Mouse (Mus musculus) thymus, postnatal 36 days (tissue): Measurements from ENCODE around the gene Kcnq4.

Experiments used
- DNase-seq, 2 experiments: peaks; one replicate each; pipeline ENCODE4 v3.0.0; 2022; ENCODE audit warnings: mixed read lengths in 2 of 2

The Kcnq4 gene

DNA sequence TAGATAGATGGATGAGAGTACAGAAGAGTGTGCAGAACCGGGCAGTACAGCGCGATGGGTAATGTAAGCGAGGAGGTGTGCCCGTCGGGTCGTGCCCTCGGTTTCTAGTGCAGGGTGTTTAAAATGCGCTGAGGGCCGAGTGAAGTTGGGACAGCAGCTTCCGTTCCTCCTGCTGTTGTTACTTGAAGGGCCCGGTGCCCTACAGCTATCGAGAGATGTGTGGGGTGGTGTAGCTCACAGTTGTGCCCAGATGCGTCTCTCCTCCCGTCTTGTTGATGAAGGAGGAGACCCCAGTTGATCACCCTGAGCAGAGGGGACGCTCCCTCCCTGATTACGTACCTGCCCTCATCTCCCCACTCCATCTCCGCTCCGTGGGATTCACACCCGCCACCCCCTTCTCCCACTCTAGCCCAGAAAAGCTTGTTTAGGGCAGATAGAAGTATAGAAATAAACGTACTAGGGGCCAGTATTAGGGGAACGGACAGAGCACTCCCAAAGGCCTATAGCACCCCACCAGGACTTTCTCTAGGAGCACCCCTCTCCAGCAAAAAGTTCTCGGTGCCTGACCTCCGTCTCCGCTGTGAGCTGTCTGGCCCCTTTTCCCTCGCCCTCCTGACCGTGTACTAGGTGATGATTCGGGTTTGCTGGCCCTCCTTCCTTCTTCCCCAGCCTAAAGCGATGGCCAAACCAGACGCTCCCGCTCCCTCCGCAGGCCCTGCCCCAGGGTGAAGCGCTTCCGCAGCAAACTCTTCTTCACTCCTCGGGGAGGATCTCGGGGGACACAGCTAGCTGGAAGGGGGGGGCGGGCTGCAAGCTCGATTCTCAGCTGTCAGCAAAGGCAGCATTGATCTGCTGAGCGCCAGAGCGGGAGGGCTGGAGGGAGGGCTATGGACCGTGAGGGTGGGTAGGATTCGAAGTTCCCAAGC is at the start of gene Kcnq4:
Kcnq4 (minus strand) TSS at position 672 of the 926 bp plus-strand sequence.
- no peak for DNase-seq

DNA sequence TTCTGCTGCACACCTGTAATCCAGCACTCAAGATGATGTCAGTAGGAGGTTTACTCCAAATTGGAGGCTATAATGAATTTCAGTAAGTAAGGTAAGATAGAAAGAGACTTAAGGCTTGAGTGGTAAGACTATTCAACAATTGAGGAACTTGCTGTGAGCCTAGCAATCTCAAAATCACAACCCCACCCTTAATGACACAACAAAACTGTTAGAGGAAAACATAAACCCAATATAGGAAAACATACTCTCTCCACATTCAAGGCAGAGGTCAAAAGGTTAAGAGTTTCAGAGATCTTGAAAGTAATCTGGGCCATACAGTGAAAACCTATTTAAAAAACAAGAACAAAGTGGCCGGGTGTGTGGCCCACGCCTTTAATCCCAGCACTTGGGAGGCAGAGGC is 48.3 kb upstream of the Kcnq4 start:
- no peak for DNase-seq

DNA sequence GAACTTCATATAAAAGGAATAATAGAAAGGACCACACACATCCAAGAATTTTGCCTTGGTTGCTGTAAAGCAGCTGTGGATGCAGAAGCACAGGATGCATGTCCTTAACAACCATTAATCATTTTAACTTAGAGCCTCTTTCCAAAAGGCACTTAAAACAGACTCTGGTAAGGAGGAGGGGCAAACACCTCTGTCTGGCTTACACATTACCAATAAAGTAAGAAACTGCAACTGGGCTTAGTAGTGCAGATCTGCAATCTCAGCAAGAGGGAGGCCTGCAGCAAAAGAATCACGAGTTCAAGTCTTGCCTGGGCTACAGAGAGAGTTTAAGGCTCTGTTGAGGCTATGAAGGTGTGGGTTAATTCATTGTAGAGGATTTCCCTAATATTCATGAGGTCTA is 47.2 kb upstream of the Kcnq4 start:
- no peak for DNase-seq

DNA sequence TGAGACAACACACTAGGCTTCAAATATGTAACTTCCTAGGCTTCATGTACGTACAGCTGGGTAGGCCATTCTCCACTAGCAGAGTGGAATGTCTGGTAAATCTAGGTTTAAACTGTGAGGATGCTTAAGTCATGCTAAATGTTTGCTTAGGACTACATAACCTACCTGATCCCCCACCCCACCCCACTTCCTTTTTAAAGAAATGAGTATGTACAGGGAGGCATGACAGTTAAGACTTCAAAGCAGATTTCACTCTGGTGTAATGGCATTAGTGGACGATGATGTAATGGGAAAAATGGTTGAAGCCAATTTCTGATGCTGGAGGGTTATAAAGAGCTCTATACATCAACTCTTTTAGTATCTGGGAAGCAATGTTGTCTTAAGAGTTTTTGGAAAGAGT is 44.5 kb upstream of the Kcnq4 start:
- DNase-seq: no peak

GRCm38 (mm10) chr4:120790027-120790426 is 41.6 kb upstream of the Kcnq4 start:
- no peak for DNase-seq

DNA sequence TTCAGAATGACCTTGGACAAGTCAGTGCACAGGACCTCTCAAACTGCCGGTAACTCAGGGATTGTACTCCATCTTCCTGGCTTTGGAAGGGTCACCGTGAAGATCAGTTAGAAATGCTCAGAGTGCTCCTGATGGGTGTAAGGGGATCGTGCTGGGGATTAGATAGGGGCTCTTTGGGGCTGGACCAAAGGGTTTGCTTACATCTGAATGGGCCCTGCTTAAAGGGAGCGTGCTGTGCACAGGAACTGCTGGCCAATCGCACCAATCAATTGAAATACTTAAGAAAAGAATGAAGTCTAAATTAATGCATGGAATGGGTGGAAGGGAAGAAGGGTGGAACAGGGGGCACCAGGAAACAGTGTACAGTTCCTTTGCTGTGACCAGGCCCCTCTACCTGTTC is 7.4 kb upstream of the Kcnq4 start:
- no peak for DNase-seq

DNA sequence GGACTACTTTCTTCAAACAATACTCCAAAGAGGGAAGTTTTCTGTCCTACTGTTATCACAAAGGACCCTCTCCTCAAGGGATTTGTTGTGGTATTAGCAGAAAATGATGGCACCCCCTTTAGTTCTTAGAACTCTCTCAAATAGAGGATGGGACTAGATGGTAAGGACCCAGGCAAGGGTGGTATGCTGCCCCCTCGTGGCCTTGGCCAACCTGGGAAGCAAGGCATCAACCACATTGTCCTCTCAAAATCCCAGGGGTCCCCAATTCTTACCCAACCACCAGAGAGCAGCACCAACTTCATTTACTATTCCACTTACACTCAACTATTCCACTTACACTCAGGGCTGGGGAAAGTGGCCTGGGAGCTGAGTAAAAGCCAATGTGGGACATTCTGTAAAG is 6.9 kb upstream of the Kcnq4 start:
- peak; percentile 70 to 75 for DNase-seq

DNA sequence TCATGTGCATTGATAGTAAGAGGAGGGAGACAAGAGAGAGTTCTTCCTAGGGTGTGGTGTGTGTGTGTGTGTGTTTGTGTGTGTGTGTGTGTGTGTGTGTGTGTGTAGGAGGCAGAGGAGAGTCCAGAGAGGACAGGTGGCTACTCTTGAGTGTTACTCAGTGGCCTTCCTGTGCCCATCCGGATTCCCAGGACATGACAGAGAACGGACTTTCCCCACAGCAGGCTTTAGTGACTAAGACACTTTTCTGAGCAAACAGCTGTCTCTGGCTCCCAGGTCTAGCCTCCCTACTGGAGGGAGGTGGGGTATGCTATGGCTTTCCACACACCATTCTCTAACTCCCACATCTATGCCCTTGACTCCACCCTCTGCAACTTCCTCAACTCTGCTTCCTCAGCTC is 1.2 kb upstream of the Kcnq4 start:
- DNase-seq: no peak

GRCm38 (mm10) chr4:120747243-120747792 is 1.1 kb downstream of the Kcnq4 start:
- DNase-seq: no peak

DNA sequence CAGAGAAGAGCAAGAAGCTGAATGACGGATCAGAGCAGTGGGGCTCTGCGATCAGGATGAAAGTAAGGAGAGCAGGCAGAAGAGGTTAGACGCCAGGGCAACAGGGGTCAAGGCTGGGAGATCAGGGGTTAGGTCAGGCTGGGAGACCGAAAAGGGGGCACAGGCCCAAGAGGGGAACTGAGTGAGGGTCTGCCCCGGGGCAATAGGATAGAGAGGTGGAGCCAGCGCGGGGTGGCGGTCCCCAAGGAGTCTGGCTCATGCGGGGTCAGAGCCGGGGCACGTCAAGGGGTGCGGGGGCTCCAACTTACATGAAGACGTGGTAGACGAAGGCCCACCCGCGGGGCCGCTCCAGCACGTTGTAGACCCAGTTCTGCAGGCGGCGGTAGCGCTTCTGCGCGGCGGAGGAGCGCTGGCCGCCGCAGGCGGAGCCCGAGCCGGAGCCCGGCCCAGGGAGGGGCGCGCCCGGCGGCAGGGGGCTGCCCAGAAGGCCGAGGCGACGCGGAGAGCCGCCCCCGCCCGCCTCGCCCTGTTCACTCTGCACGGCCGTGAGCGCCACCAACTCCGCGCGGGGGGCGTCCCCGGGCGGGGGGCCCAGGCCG is 1.8 kb downstream of the Kcnq4 start:
- no peak for DNase-seq

- no peak for DNase-seq
Measured at GRCm38 (mm10) chr4:120745731-120746551, 2.5 kb downstream of the Kcnq4 start.

GRCm38 (mm10) chr4:120743636-120744035 is 4.8 kb downstream of the Kcnq4 start:
- DNase-seq: no peak

- DNase-seq: no peak
Measured at GRCm38 (mm10) chr4:120741303-120741702, 7.1 kb downstream of the Kcnq4 start.

DNA sequence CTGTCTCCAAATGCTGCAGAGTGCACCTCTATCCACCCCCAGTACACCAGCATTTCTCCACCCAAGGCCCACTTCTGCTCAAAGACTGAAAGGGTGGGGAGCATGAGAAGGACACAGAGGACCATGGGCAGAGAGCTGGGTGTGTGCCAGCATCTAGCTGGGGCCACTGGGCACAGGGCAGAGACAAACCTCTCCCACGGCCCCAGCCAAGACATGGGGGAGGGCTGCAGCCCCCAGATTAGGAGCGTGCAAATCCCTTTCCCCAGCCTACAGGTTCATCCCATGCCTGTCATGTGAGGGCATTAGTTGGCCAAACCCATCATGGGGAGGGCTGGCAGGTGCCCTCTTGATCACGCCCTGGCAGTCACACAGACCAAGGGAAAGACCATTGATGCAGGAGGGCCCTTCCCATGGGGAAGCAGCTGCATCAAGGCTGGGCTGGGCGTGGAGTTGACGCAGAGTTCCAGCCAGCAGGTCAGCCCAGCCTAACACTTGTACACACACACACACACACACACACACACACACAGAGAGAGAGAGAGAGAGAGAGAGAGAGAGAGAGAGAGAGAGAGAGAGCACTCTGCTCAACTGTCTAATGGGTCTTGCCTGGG is 14.3 kb downstream of the Kcnq4 start:
- no peak for DNase-seq

- DNase-seq: no peak
Measured at GRCm38 (mm10) chr4:120732737-120733136, 15.7 kb downstream of the Kcnq4 start.

DNA sequence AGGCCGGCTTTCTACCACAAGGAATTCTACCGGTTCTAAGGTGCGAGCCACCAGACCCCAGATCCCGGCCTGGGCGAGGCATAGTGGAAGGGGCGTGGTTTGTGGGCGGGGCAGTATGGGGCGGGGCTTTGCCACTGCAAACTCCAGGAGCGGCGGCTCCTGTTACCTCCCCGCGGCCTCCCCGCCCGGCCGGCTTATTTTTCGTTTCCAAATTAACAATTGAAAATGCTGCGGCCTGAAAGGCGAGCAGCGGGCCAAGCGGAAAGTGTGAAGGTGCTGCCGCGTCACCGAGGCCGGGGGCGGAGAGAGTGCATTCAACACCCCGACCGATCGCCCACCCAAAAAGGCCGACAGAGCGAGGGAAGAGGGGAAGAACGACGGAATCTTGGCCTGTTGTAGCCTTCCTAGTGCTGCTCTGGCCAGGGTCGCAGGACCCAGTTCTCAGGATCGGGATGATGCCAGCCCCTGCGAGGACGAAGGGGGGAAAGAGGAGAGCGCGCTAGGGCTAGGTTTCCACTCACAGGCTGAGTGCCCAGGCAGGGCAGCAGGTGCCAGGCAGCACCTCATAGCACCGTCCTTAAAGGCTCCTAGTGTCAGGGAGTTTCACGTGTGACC is 17.3 kb downstream of the Kcnq4 start:
- DNase-seq: peak; percentile 64 to 70

DNA sequence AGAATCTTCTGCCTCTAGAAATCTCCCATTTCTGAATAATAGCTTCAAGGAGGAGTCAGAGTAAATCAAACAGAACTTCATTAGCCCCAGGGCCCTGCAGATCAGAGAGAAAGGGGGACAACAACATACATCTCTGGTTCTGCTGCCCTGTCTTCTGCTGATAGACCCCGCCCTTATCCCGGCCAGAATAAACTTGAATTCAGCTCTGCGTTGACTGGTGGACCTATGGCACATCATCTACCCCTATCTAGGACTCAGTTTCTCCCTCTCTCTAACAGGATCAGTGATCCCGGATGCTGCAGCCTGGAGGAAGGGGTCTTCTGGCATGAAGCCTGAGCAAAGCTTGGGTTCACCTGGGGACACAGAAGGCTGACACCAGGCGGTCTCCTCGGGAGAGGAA is 17.8 kb downstream of the Kcnq4 start:
- DNase-seq: no peak

GRCm38 (mm10) chr4:120730146-120730545 is 18.3 kb downstream of the Kcnq4 start:
- no peak for DNase-seq

DNA sequence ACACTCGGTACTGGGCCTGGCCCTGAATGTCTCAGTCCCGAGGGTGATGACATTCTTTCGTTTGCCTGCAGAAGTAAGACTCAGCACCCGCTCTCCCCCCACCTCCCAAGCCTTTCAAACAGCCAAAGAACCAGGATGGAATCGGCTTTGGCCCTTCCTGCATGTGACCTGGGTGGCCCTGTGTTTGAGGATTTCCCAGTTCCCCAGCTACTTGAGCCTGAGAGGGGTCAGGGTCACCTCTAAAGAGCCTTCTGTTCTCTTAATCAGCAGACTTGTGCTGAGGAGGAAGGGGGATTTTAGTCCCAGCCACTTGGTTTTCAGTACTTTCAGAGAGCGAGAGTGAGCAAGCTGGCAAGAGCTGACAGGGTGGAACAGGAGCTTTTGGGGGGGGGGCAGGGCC is 19.0 kb downstream of the Kcnq4 start:
- no peak for DNase-seq

GRCm38 (mm10) chr4:120727842-120728241 is 20.6 kb downstream of the Kcnq4 start:
- no peak for DNase-seq

GRCm38 (mm10) chr4:120726174-120726573 is 22.2 kb downstream of the Kcnq4 start:
- DNase-seq: no peak

DNA sequence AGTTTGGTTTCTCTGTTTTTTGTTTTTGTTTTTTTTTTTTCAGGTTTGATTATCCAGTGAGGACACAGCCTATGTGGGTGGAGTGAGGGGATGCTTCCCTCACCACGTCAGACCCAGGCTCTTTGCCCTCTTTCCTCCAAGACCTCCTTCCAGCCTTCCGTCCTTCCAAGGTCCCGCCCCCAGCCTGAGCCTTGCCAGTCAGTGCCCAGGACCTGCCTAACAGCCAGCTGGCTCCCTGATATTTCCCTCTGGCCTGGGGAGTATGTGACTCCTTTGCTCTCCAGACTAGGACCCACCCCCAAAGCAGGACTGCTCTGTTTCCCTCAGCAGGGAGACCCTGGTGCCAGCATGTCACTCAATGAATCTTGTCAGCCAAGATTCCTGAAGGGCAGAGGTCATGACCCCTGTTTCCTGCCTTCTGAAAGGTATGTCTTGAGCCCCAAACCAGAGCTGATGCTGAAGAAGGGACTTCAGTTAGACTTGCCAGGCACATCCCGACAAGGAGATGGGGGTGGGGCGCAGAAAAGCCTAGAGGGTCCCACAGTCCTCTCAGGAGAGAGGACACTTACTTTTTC is 22.8 kb downstream of the Kcnq4 start:
- DNase-seq: no peak
